Mouse (Mus musculus): ENCODE data around the gene Ccdc194.
A peak's percentile ranks its signal among the peaks of the same experiment; 100 is the strongest.

Ccdc194 gene

DNA sequence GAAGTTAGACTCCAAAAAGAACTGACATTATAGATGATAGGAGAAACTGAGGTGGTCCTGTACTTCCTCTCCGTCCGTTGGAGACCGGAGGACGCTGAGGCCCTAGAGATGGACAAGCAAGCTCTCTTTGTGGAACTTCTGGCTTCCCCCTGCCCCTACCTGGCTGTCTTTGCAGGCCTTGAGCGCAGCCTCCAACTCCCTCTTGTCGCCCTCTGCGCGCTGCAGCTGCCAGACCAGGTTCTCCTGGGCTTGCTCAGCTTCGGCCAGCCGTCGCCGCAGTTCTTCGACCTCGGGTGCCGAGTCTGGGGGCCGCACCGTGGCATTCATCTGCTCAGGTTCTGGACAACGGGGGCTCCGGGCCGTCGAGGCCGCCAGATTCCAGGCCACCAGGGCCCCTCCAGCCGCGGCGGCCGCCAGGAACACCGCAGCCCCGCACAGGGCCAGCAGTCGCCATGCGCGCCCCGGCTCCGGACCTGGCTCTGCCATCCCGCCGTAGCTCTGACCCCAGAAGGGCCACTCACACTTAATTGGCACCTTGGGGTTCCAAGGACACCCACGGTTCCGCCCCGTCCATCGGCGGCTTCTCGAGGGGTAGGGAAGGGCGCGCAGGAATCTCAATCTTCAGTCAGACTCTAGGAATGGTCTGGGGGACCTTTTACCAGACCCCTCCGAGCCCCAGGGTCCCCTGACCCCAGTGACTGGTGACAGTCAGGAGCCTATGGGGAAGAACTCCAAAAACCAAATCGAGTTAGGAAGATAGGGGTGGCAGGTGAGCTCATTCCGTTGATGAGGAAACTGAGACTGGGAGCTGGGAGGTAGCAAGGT lies at the start of gene Ccdc194:
Gene Ccdc194 (minus strand): TSS at position 486 of the 825 bp plus-strand sequence.
- no peak for DNase-seq

DNA sequence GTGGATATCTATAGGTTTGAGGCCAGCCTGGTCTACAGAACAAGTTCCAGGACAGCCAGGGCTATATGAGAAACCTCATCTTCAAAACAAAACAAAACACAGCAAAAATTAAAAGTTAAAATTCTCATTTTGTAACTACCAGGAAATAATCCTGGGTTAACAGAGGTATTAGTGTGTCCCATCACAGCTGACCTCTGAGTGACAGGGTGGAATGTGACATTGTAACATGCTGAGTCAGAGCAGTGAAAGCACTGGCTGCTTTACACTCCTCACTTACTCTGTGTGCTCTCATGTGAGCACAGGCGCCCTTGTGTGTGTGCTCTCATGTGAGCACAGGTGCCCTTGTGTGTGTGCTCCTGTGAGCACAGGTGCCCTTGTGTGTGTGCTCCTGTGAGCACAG lies 49.5 kb upstream of the Ccdc194 start:
- no peak for DNase-seq

DNA sequence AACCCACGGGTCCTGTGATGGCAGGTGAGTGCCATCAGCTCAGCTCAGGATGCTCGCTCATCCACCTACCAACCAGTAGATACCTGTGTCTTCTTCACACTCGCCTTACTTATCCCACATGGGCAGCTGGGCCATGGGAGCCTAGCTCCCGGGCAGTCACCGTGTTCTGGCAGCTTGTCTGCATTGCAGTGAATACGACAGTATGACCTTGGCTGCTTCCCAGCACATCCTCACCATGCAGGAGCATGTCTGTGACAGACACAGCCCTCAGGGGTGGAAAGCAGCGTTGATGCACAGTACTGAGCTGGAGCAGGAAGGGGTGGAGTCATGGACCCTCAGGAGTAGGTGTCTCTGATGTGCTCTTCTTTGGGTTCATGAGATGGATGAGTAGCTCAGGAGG lies 48.9 kb upstream of the Ccdc194 start:
- DNase-seq = no peak

- peak; percentile 74 for DNase-seq
Observed at GRCm38 (mm10) chr8:71572847-71573633, 47.5 kb upstream of the Ccdc194 start.

- DNase-seq = no peak
Observed at GRCm38 (mm10) chr8:71572077-71572476, 46.6 kb upstream of the Ccdc194 start.

DNA sequence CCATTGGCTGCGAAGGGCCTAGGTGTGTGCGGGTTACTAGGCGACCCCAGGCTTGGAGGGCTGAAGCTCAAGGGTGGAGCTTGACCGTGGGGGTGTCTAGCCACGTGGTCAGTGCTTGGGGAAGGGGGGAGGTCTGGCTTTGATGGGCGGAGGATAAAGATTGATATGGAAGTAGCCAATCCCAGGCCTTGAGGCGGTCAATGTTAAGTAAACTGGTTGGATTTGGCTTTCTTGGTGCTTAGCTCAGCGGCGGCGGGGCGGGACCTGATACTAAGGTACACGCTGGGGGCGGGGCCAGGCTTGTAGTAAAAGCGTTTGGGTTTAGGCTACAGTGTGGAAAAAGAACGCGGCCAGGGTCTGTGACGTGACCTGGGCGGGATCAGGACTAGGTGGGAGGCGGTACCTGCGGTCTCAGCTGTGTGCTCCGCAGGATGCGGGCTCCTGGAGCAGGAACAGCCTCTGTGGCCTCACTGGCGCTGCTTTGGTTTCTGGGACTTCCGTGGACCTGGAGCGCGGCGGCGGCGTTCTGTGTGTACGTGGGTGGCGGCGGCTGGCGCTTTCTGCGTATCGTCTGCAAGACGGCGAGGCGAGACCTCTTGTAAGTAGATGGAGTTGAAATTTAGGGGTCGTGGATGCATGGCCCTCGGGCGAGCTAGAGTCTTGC lies 44.9 kb upstream of the Ccdc194 start:
- peak; percentile 98 for DNase-seq

DNA sequence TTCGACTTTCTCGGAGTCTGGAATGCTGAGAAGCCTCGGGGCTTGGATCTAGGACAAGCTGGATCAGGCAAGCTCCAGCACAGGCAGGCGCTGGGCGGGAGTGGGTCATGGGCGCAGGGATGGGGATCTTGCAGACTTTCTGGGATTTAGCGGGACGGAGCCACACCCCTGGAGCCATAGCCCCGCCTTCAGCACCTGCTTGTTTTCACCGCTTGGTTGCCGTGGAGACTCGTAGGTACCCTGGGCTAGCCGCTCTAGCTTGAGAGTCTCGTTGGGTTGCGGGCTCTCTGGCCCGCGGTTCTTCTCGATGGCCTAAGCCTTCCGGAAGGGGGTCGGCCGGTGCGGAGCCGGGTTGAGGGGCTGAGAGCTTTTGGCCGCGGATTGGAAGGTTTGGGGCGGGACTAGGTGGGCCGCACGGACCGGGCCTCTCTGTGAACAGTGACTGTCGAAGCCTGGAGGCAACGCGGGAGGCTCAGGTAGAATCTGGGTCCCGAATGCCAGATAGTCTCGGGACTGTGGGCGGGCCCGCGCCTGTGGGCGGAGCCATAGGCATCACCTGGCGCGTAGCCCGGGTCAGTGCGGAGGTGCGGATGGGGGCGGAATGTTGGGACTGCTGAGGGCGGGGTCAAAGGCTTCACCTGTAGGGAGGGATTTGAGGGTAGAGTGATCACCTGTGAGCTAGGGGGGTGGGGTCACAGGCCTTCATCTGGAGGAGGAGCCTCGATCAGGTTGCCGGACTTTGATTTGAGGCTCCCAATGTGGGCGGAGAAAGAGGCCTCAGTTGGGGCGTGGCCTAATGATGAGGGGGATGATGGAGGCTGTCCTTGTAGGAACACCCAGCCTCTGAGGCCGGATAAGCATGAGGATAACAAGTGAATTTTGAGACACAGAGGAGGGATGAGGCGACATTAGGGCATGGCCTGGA lies 44.1 kb upstream of the Ccdc194 start:
- peak; percentile 93 for DNase-seq

DNA sequence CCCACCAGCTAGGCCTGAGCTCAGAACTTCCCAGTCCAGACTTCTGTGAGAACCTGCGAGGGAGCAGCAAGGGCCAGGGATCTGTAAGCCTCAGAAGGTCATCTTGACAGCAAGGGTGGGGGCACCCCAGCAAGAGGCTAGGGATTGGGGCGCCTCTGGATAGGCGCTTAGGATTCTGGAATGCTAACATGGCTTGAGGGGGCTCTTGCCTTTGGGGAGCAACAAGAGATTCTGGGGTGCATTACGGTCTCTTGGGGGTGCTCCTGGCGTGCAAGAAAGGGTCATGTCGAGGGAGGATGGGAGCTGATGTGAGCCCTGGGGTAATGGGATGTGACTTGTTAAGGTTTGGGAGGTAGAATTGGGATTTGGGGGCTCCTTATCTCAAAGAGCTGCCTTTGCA lies 43.4 kb upstream of the Ccdc194 start:
- no peak for DNase-seq

DNA sequence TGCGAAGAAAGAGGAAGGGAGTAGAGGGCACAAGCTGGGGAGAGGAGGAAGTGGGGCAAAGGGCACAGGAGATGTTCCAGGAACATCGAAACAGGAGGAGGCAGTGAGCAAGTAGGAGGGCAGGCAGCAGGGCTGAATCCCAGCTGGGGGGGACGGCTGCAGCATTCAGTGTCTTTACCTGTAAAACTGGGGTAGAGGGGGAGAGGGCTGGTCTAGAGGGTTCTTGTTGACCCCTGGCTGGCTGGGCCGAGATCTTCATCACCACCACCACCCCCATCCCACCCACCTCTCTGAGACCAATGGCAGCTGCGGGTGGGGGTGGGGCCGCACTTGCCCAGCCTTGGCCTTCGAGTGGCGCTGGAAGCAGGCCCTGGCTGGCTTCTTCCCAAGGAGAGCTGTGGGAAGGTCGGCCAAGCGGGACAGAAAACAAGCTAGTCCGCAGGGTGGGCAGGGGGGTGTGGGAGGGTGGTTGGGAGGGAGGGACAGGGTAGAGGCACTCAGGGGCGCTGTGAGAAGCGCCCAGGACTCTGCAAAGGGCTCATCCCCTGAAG lies 43.0 kb upstream of the Ccdc194 start, which contains the start of gene Slc27a1:
Gene Slc27a1 (plus strand): TSS at position 496 of the 551 bp plus-strand sequence.
- peak; percentile 88 for DNase-seq

DNA sequence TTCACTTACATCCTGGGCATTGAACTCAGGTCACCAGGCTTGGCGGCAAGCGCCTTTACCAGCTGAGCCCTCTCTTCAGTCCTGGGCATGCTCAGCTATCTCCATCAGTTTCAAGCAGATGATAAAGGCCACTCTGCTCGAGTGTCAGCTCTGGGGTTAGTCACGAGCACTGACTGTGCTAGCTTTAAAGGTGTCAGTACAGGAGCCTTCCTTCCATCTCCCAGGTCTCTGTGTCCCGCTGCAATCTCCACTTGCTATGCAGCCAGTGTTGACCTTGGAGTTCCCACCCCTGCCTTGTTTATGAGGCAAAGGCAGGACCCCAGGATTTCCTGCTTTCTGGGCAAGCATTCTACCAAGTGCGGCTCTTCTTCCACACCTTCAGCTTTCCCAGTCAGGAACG lies 42.1 kb upstream of the Ccdc194 start:
- DNase-seq = no peak

- no peak for DNase-seq
Observed at GRCm38 (mm10) chr8:71566501-71566900, 41.0 kb upstream of the Ccdc194 start, which contains the start of gene Nxnl1. TSS of gene Nxnl1 (minus strand) at chr8:71566601.

- DNase-seq = no peak
Observed at GRCm38 (mm10) chr8:71563992-71564391, 38.5 kb upstream of the Ccdc194 start.

DNA sequence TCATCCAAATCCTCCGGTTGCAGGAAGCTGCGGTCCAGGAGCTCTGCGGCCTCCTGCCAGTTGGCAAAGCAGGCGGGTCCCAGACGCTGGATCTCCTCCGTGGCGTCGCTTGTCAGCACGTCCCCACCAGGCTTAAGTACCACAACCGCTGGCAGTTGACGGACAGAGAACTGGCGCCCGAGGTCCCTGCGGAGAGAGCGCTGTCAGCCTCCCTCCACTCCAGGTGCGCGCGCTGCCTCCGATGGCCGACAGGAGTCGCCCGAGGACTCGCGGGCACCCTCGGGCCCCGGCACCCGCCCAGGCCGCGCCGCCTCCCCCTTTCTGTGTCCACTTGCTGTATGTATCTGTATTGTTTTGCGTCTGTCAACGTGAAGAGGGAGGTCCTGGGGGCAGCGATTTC lies 37.2 kb upstream of the Ccdc194 start:
- DNase-seq = peak; percentile 89

- peak; percentile 77 for DNase-seq
Observed at GRCm38 (mm10) chr8:71561401-71561800, 35.9 kb upstream of the Ccdc194 start.

DNA sequence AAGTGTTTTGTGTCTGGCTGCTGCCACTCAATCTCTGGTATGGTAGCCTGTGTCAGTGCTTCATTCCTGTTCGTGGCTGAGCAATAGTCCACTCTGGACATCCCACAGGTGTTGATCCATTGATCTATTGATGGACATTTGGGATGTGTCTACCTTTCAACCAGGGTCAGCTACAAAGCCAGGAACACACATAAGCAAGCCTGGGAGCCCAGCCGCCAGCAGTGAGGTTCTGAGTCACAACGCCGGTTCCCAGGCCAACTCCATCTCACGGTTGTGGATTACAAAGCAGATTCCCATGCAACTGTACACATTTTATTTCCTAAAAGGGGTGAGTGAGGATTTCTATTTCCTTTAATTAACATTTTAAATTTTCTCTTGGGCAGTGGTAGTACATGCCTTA lies 35.3 kb upstream of the Ccdc194 start:
- DNase-seq = no peak

DNA sequence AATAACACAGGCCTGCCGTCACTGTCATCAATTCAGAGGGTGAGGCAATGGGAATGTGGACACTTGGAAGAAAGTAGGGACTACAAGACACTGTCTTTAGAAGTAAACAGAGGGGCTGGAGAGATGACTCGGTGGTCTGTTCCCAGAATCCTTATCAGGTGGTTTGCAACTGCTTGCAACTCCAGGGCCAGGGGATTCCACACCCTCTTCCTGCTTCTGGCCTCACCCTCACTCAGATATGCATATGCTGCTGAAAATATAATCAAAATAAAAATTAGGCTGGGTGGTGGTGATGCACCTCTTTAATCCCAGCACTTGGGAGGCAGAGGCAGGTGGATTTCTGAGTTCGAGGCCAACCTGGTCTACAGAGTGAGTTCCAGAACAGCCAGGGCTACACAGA lies 34.6 kb upstream of the Ccdc194 start:
- no peak for DNase-seq

GRCm38 (mm10) chr8:71558958-71559690 lies 33.6 kb upstream of the Ccdc194 start:
- DNase-seq = peak; percentile 89

DNA sequence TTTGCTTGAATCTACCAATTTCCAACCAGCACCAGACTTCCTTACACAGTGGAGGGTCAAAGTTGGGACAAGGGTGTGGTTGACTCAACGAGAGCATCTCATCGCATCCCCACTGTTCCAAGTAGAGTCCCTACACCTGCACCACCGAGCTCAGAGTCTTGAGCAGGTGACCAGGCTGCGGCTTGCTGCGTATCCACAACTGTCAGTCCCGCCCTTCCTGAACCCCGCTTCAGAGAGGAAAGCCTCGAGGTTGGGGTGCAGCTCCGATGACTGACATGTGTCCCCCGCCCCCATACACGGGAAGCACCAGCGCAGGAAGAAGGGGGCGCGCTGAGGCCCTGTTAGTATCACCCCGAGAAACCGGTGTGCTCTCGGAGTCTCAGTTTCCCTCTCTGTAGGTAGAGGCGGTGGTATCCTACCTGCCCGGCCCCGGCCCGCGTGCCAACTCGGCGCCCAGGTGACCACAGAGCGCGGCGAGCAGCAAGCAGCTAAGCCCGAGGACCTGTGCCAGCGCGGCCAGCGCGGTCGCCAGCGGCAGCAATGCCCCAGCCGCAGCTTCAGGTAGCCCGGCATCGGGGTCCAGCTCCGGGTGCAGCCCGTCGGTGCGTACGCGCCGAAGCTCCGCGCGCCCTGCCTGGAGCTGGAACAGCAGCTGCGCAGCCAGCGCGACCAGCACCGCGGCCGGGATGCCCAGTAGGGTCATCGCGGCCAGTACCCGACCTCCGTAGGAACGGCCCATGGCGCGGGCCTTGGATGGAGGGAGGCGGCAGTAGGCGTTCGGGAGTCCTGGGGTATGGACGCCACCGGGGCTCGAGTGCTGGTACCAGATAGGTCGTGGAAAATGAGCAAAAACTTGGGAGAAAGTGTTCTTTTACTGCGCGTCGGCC lies 32.8 kb upstream of the Ccdc194 start, which contains the start of gene Tmem221:
Gene Tmem221 (minus strand): TSS at position 801 of the 887 bp plus-strand sequence.
- DNase-seq = no peak

GRCm38 (mm10) chr8:71554644-71555043 lies 29.1 kb upstream of the Ccdc194 start:
- DNase-seq = no peak

- DNase-seq = no peak
Observed at GRCm38 (mm10) chr8:71554001-71554400, 28.5 kb upstream of the Ccdc194 start.
